9 mouse cellular contexts compared by ENCODE assay signal in the genomic region with DNA sequence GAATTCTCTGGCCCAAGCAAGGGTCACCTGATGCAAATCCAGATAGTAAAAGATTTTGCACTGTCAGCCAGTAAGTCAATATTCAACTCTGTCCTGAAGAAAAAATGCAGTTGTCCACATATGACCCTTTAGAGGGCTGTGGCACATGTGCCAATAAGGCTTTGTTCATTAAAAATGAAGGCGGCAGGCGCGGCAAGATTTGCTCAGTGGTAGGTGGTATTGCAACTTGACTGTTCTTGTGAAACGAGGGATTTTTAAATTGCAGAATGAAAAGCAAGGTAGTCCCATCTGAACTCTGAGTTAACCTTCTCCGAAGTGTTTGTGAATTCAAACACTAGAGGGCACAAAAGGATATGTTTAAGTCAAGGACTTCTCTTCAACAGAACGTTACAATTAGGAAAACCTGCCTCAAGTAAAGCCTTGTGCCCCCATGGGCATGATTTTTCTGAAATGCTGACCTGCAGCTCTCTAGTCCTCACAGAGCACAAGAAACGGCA.
DNase-seq lines count a peak whose midpoint lies in the region; ATAC-seq and TF ChIP-seq lines count a peak whose summit lies in the region.
"Had no signal": no experiment of that assay in that cellular context is flagged by ENCODE, and none has a peak within 500 bp of the region (broad histone marks: within the 10 kb centered on the region; RNA-seq: fewer than 3 reads in every experiment).

No protein-coding gene starts in this region.

- no peaks in the 10 kb centered on the region for H3K36me3 ChIP-seq in hindbrain, embryonic 11.5 days (ENCODE audit: control insufficient read depth, insufficient read depth, low read length)
- H3K36me3 ChIP-seq in hindbrain, embryonic 10.5 days = no peaks in the 10 kb centered on the region
- H3K36me3 ChIP-seq in ES-E14 (ENCODE audit: control insufficient read depth, insufficient read depth, low read length, poor library complexity, severe bottlenecking) = no peaks in the 10 kb centered on the region
- H3K36me3 ChIP-seq in midbrain, embryonic 15.5 days (replicated peaks) = no peaks in the 10 kb centered on the region
- H3K36me3 ChIP-seq: neural tube, embryonic 13.5 days had no signal

- WGBS in hindbrain, embryonic 11.5 days = 19% methylated on average over 7 of the region's 7 CpGs
- WGBS in hindbrain, embryonic 10.5 days = 19% methylated on average over 7 of the region's 7 CpGs
- 9% methylated on average over 7 of the region's 7 CpGs for WGBS in midbrain, embryonic 15.5 days

- no peaks in the 10 kb centered on the region for H3K4me1 ChIP-seq in hindbrain, embryonic 11.5 days (replicated peaks; ENCODE audit: control insufficient read depth, insufficient read depth, low read length)
- 0 out of 2 replicates have a peak, but pooled peaks cover 4% of the 10 kb centered on the region for H3K4me1 ChIP-seq in hindbrain, embryonic 10.5 days (replicated peaks)
- H3K4me1 ChIP-seq in ES-E14 (ENCODE audit: control insufficient read depth in 2 of 2, insufficient read depth in 2 of 2, low read length in 2 of 2, poor library complexity in 1 of 2) = peaks cover 6 to 17% of the 10 kb centered on the region in 2 experiments; a peak in 3 of 4 replicates
- H3K4me1 ChIP-seq in midbrain, embryonic 15.5 days = peaks cover 2% of the 10 kb centered on the region; the same call in 1 of the 2 replicates

- no peak overlapping the region for H3K4me3 ChIP-seq in hindbrain, embryonic 11.5 days (ENCODE audit: low read depth, low read length)
- H3K4me3 ChIP-seq in hindbrain, embryonic 10.5 days = no peak overlapping the region
- H3K4me3 ChIP-seq in ES-E14 (ENCODE audit: insufficient read depth in 1 of 2, low read depth in 1 of 2, low read length in 2 of 2, poor library complexity in 1 of 2, severe bottlenecking in 1 of 2) = no peak overlapping the region
- H3K4me3 ChIP-seq in midbrain, embryonic 15.5 days = no peak overlapping the region
- H3K4me3 ChIP-seq: neural tube, embryonic 13.5 days had no signal

- in situ Hi-C loops in ES-E14 (cut with MboI; ENCODE audit: low sequenced_read_pairs in 2 of 2, unreplicated experiment in 2 of 2) = loop anchor here (10.0 to 25.0 kb wide), 4 partner anchors 109 to 421 kb away; no protein-coding TSS in a partner anchor

- no peak overlapping the region for H3K4me2 ChIP-seq in hindbrain, embryonic 11.5 days (replicated peaks; ENCODE audit: low read depth, low read length)
- H3K4me2 ChIP-seq in midbrain, embryonic 15.5 days = no peak overlapping the region; the same call in 1 of the 2 replicates
- H3K4me2 ChIP-seq: neural tube, embryonic 13.5 days had no signal

- no peaks in the 10 kb centered on the region for H3K27me3 ChIP-seq in hindbrain, embryonic 11.5 days (ENCODE audit: control insufficient read depth, insufficient read depth, low read length)
- H3K27me3 ChIP-seq in hindbrain, embryonic 10.5 days (ENCODE audit: insufficient read depth, poor library complexity, severe bottlenecking) = no peaks in the 10 kb centered on the region
- no peaks in the 10 kb centered on the region for H3K27me3 ChIP-seq in midbrain, embryonic 15.5 days (replicated peaks)
- H3K27me3 ChIP-seq: neural tube, embryonic 13.5 days had no signal

- no peak overlapping the region for H3K27ac ChIP-seq in hindbrain, embryonic 11.5 days (ENCODE audit: low read depth, low read length)
- H3K27ac ChIP-seq in hindbrain, embryonic 10.5 days = no peak overlapping the region
- H3K27ac ChIP-seq in ES-E14 (ENCODE audit: insufficient read depth, low read depth, low read length, poor library complexity, severe bottlenecking) = no peak overlapping the region
- H3K27ac ChIP-seq in midbrain, embryonic 15.5 days = no peak overlapping the region
- H3K27ac ChIP-seq: neural tube, embryonic 13.5 days had no signal

- peak; percentile 36 for DNase-seq in hindbrain, embryonic 11.5 days (ENCODE audit: low spot score)
- no peak for DNase-seq in hindbrain, embryonic 10.5 days (ENCODE audit: low spot score)
- DNase-seq in ES-E14 (ENCODE audit: low read depth, low spot score) = no peak
- DNase-seq in c-Kit-positive CD71-positive TER-119-positive erythroid progenitor cells, embryonic 14.5 days (ENCODE audit: low spot score) = peak; percentile 51
- peak; percentile 68 to 74 for DNase-seq in kidney, adult 8-10 months
- no peak for DNase-seq in spleen, adult 18-20 months
- no peak for DNase-seq in layer of hippocampus, postnatal 36 days

- no peaks in the 10 kb centered on the region for H3K9me3 ChIP-seq in hindbrain, embryonic 11.5 days (ENCODE audit: control insufficient read depth, low read length)
- no peaks in the 10 kb centered on the region for H3K9me3 ChIP-seq in hindbrain, embryonic 10.5 days
- no peaks in the 10 kb centered on the region for H3K9me3 ChIP-seq in ES-E14 (ENCODE audit: control insufficient read depth, insufficient read depth, low read depth, low read length)
- no peaks in the 10 kb centered on the region for H3K9me3 ChIP-seq in midbrain, embryonic 15.5 days
- H3K9me3 ChIP-seq: neural tube, embryonic 13.5 days had no signal

- H3K9ac ChIP-seq in hindbrain, embryonic 11.5 days (ENCODE audit: low read depth, low read length) = no peak overlapping the region
- no peak overlapping the region; the same call in 1 of the 2 replicates for H3K9ac ChIP-seq in ES-E14 (ENCODE audit: insufficient read depth, low read depth, low read length, poor library complexity, severe bottlenecking)
- no peak overlapping the region for H3K9ac ChIP-seq in midbrain, embryonic 15.5 days
- H3K9ac ChIP-seq: neural tube, embryonic 13.5 days had no signal

- no peak for ATAC-seq in hindbrain, embryonic 11.5 days (ENCODE audit: low FRiP score)
- peak; percentile 49 for ATAC-seq in midbrain, embryonic 15.5 days (replicated peaks)

TF ChIP-seq in ES-E14, 5 proteins besides CTCF, POLR2A, EP300 and RAD21:
- no peak for TF ChIP-seq ZNF384 (IDR thresholded peaks at IDR 0.05; ENCODE audit: low read depth, low read length)
- no peak for TF ChIP-seq HCFC1 (IDR thresholded peaks at IDR 0.05; ENCODE audit: borderline replicate concordance, insufficient read depth, low read length)
- peak; percentile 87 for TF ChIP-seq ZC3H11A (IDR thresholded peaks at IDR 0.05; ENCODE audit: borderline replicate concordance, low read depth, low read length)

Comparison
In these comparisons a context has a peak if more than half of its experiments do, and no peak if none do; other contexts are left out.
1. DNase-seq: peak in hindbrain, embryonic 11.5 days (single experiment), c-Kit-positive CD71-positive TER-119-positive erythroid progenitor cells, embryonic 14.5 days (single experiment) and kidney, adult 8-10 months (2 of 2); none in hindbrain, embryonic 10.5 days (single experiment), ES-E14 (single experiment), spleen, adult 18-20 months (0 of 2) and layer of hippocampus, postnatal 36 days (0 of 2).